Mouse (Mus musculus) embryonic facial prominence, embryonic 12.5 days (tissue): ENCODE results near the gene Smcp. TPM values are rescaled to one million over a fixed set of nuclear protein-coding genes. Genes with fewer than 3 reads are reported as not detected.

ENCODE experiments used
- ATAC-seq: fragments of 200-750 bp; cut with Nextera tagmentation; 2 replicates; pipeline ENCODE4 v1.8.0; 2017; ENCODE audit not compliant: insufficient number of reproducible peaks, insufficient read depth, low FRiP score, low TSS enrichment
- H3K27ac ChIP-seq: fragments of 300-500 bp; sonication (generic); 2 replicates; pipeline ENCODE4 v1.5.1; 2016; ENCODE audit warnings: mild to moderate bottlenecking
- H3K27me3 ChIP-seq: fragments of 300-500 bp; sonication (generic); 2 replicates; pipeline ENCODE4 v1.6.1; 2016; ENCODE audit warnings: mild to moderate bottlenecking, moderate library complexity
- H3K36me3 ChIP-seq: fragments of 300-500 bp; sonication (generic); 2 replicates; pipeline ENCODE4 v1.6.1; 2016; ENCODE audit warnings: mild to moderate bottlenecking
- H3K4me1 ChIP-seq: fragments of 300-500 bp; sonication (generic); 2 replicates; pipeline ENCODE4 v1.6.1; 2016
- H3K4me2 ChIP-seq: fragments of 300-500 bp; sonication (generic); replicated peaks from 2 replicates; pipeline ENCODE4 v1.6.1; 2016; ENCODE audit warnings: mild to moderate bottlenecking, moderate library complexity
- H3K4me3 ChIP-seq: fragments of 300-500 bp; sonication (generic); 2 replicates; pipeline ENCODE4 v1.5.1; 2016; ENCODE audit warnings: mild to moderate bottlenecking
- H3K9ac ChIP-seq: fragments of 300-500 bp; sonication (generic); 2 replicates; pipeline ENCODE4 v1.6.1; 2016; ENCODE audit warnings: mild to moderate bottlenecking, moderate library complexity
- H3K9me3 ChIP-seq: fragments of 300-500 bp; sonication (generic); 2 replicates; pipeline ENCODE4 v1.6.1; 2016; ENCODE audit warnings: mild to moderate bottlenecking, moderate library complexity
- WGBS: fragments of 180-500 bp; shearing (Covaris S2); methylation state at CpG from one replicate; pipeline ENCODE4 v1.1.7; 2016; 5-methylcytosine and 5-hydroxymethylcytosine counted together
- polyA plus RNA-seq: library from polyadenylated mRNA; unstranded; fragments of >200 nt; fragmentation: Nextera tagmentation; extraction: Ambion mirVana; gene quantifications from 2 replicates; pipeline ENCODE4 v1.2.1, GENCODE M21; 2016

The Smcp gene
- not detected in 2 replicates for polyA plus RNA-seq

GRCm38 (mm10) chr3:92588858-92589257 lies at the start of gene Smcp:
TSS of gene Smcp (minus strand) at chr3:92588997.
- ATAC-seq, result no peak
- no peak within 1 kb of the TSS for H3K27ac ChIP-seq
- H3K4me3 ChIP-seq, result no peak within 1 kb of the TSS
- no peaks in the 10 kb centered on the region for H3K9me3 ChIP-seq
- H3K9ac ChIP-seq, result no peak within 1 kb of the TSS
- H3K4me1 ChIP-seq, result no peaks in the 10 kb centered on the region
- H3K4me2 ChIP-seq, result no peak within 1 kb of the TSS
- no peaks in the 10 kb centered on the region for H3K36me3 ChIP-seq
- H3K27me3 ChIP-seq, result no peaks in the 10 kb centered on the region
- WGBS, result 75% methylated on average over 1 of the region's 1 CpGs

DNA sequence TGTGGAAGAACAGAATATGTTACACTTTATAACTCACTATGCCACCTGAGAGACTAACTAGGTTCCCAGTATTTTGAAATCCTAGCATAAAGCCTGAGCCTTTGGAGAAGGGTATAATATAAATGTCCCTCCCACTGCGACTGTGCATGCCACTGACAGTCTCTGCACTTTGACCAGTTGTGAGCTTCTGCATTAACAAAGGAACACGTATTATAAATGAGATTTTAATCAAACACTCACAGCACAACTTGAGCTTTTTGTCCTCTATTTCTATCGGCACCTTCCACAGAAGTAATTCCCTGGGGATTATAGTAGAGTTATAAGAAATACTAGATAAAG lies 49.8 kb upstream of the Smcp start:
- H3K4me1 ChIP-seq, result no peaks in the 10 kb centered on the region
- H3K27me3 ChIP-seq, result no peaks in the 10 kb centered on the region
- H3K4me2 ChIP-seq, result no peak overlapping the region
- no peaks in the 10 kb centered on the region for H3K9me3 ChIP-seq
- WGBS, result 76% methylated on average over 3 of the region's 3 CpGs
- H3K27ac ChIP-seq, result no peak overlapping the region
- no peaks in the 10 kb centered on the region for H3K36me3 ChIP-seq
- no peak overlapping the region for H3K9ac ChIP-seq
- H3K4me3 ChIP-seq, result no peak overlapping the region
- no peak for ATAC-seq

- Histone ChIP-seq H3K4me3 (no peak overlapping the region), H3K36me3 (no peaks in the 10 kb centered on the region), H3K9me3 (no peaks in the 10 kb centered on the region), H3K4me1 (no peaks in the 10 kb centered on the region), H3K4me2 (no peak overlapping the region), H3K9ac (no peak overlapping the region), H3K27me3 (no peaks in the 10 kb centered on the region), H3K27ac (no peak overlapping the region)
- 43% methylated on average over 1 of the region's 1 CpGs for WGBS
- no peak for ATAC-seq
Measured at GRCm38 (mm10) chr3:92637745-92638652, 49.2 kb upstream of the Smcp start.

- Histone ChIP-seq H3K4me1 (no peaks in the 10 kb centered on the region), H3K4me2 (no peak within 1 kb of the TSS), H3K9me3 (no peaks in the 10 kb centered on the region), H3K36me3 (no peaks in the 10 kb centered on the region), H3K9ac (no peak within 1 kb of the TSS), H3K27ac (no peak within 1 kb of the TSS), H3K4me3 (no peak within 1 kb of the TSS), H3K27me3 (no peaks in the 10 kb centered on the region)
- no peak for ATAC-seq
- WGBS, result 82% methylated on average over 2 of the region's 2 CpGs
Measured at GRCm38 (mm10) chr3:92621560-92621959, 32.8 kb upstream of the Smcp start, which contains the start of gene Lce6a. TSS of gene Lce6a (minus strand) at chr3:92621660.

- WGBS, result 63% methylated on average over 1 of the region's 1 CpGs
- H3K27me3 ChIP-seq, result no peaks in the 10 kb centered on the region
- no peak overlapping the region for H3K4me2 ChIP-seq
- H3K36me3 ChIP-seq, result no peaks in the 10 kb centered on the region
- H3K9me3 ChIP-seq, result no peaks in the 10 kb centered on the region
- ATAC-seq, result no peak
- no peak overlapping the region for H3K9ac ChIP-seq
- no peak overlapping the region for H3K27ac ChIP-seq
- no peaks in the 10 kb centered on the region for H3K4me1 ChIP-seq
- no peak overlapping the region for H3K4me3 ChIP-seq
Measured at GRCm38 (mm10) chr3:92609804-92610203, 21.0 kb upstream of the Smcp start.

DNA sequence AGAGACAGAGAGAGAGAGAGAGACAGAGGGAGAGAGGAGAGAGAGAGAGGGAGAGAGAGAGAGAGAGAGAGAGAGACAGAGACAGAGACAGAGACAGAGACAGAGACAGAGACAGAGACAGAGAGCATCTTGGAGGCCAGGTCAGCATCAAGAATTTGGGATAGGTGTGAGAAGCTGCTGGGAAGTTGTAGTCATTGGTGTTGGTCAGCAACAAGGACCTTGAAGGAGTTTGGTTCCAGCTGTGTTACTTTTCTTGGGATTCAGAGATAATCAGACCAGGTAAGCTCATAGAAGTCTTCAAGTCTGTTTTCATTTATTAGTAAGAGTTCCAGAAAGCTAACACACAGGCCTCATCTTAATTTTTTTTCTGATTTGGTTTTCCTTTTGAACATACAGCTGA lies 18.6 kb upstream of the Smcp start, which contains the start of gene 2210017I01Rik:
TSS of gene 2210017I01Rik (minus strand) at position 101 of the 400 bp plus-strand sequence.
- Histone ChIP-seq H3K4me1 (no peaks in the 10 kb centered on the region), H3K27me3 (no peaks in the 10 kb centered on the region), H3K36me3 (no peaks in the 10 kb centered on the region), H3K4me3 (no peak within 1 kb of the TSS), H3K27ac (no peak within 1 kb of the TSS), H3K9ac (no peak within 1 kb of the TSS), H3K9me3 (no peaks in the 10 kb centered on the region), H3K4me2 (no peak within 1 kb of the TSS)
- no peak for ATAC-seq

GRCm38 (mm10) chr3:92602169-92602568 lies 13.4 kb upstream of the Smcp start:
- H3K4me3 ChIP-seq, result no peak overlapping the region
- H3K36me3 ChIP-seq, result no peaks in the 10 kb centered on the region
- no peak overlapping the region for H3K27ac ChIP-seq
- no peak overlapping the region for H3K9ac ChIP-seq
- H3K4me1 ChIP-seq, result no peaks in the 10 kb centered on the region
- H3K4me2 ChIP-seq, result no peak overlapping the region
- H3K9me3 ChIP-seq, result no peaks in the 10 kb centered on the region
- ATAC-seq, result no peak
- H3K27me3 ChIP-seq, result no peaks in the 10 kb centered on the region
- 42% methylated on average over 1 of the region's 1 CpGs for WGBS

DNA sequence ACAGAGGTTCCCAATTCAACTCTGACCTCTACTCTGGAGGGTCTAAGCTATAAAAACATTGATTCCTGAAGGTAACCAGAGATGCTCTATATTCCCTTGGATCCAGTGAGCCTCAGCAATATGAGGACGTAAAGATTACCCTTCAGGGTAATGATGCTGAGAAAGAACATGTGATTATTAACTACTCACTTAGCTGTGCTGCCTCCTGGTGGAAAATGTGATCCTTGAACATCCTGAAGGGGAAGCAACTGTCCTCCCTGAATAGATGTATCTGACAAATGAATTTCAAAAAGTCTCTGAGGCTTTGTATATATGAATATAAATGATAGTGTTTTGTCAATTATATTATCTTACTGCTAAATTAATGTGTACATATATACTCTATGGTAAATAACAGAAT lies 11.7 kb upstream of the Smcp start:
- no peak for ATAC-seq
- no peak overlapping the region for H3K4me3 ChIP-seq
- WGBS, result 39% methylated on average over 1 of the region's 1 CpGs

DNA sequence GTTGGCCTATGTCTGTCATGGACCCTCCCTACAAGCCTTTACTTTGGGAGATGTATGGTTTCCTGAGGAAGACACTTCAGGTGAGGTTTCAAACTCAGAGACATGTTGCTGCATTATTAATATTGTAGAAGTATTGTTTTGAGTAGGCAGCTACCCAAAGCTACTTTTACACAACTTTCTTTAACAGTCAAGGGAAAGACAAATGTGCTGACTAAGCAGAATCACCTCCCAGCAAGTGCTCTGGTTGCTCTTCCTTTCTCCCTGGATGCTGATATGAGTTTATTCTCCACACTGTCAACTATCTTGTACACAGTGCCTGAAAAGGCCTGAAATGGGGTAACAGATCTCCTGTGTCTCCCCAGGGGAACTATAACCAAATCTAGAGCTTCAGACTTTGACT lies 11.2 kb upstream of the Smcp start:
- no peak overlapping the region for H3K9ac ChIP-seq
- H3K4me1 ChIP-seq, result no peaks in the 10 kb centered on the region
- H3K36me3 ChIP-seq, result no peaks in the 10 kb centered on the region
- no peak for ATAC-seq
- no peak overlapping the region for H3K27ac ChIP-seq
- no peaks in the 10 kb centered on the region for H3K27me3 ChIP-seq
- no peak overlapping the region for H3K4me3 ChIP-seq
- H3K4me2 ChIP-seq, result no peak overlapping the region
- no peaks in the 10 kb centered on the region for H3K9me3 ChIP-seq

More for the DNA sequence above, 11.7 kb upstream of the Smcp start:
- Histone ChIP-seq H3K4me1 (no peaks in the 10 kb centered on the region), H3K27me3 (no peaks in the 10 kb centered on the region), H3K36me3 (no peaks in the 10 kb centered on the region), H3K9me3 (no peaks in the 10 kb centered on the region), H3K27ac (no peak overlapping the region), H3K4me2 (no peak overlapping the region), H3K9ac (no peak overlapping the region)

GRCm38 (mm10) chr3:92598429-92598828 lies 9.6 kb upstream of the Smcp start:
- Histone ChIP-seq H3K9me3 (no peaks in the 10 kb centered on the region), H3K27ac (no peak overlapping the region), H3K4me2 (no peak overlapping the region), H3K4me1 (no peaks in the 10 kb centered on the region), H3K9ac (no peak overlapping the region), H3K27me3 (no peaks in the 10 kb centered on the region), H3K36me3 (no peaks in the 10 kb centered on the region), H3K4me3 (no peak overlapping the region)
- 85% methylated on average over 2 of the region's 2 CpGs for WGBS
- no peak for ATAC-seq

DNA sequence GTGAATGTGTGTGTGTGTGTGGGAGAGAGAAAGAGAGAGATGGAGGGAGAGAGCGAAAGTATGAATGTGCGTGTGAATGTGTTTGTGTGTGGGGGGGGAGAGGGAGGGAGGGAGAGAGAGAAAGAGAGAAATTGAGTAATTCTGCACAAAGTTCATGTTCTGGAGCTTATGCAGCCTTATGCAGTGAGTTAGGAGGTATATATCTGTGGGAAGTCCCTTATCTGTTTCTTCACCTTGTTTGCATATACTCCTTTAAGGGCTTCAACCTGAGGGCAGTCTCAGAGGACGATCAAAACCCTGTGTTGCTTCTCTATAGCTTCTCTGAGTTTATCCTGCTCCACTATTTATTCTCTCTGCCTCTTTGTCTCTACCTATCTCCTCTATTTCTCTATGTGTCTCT lies 1.6 kb downstream of the Smcp start:
- no peak overlapping the region for H3K4me2 ChIP-seq
- no peak overlapping the region for H3K4me3 ChIP-seq
- H3K9me3 ChIP-seq, result no peaks in the 10 kb centered on the region
- H3K27ac ChIP-seq, result no peak overlapping the region
- no peak overlapping the region for H3K9ac ChIP-seq
- ATAC-seq, result no peak
- no peaks in the 10 kb centered on the region for H3K4me1 ChIP-seq
- H3K27me3 ChIP-seq, result no peaks in the 10 kb centered on the region
- 87% methylated on average over 3 of the region's 3 CpGs for WGBS
- H3K36me3 ChIP-seq, result no peaks in the 10 kb centered on the region

GRCm38 (mm10) chr3:92585055-92585454 lies 3.7 kb downstream of the Smcp start:
- Histone ChIP-seq H3K36me3 (no peaks in the 10 kb centered on the region), H3K4me1 (no peaks in the 10 kb centered on the region), H3K9me3 (no peaks in the 10 kb centered on the region), H3K27me3 (no peaks in the 10 kb centered on the region), H3K9ac (no peak overlapping the region), H3K4me2 (no peak overlapping the region), H3K4me3 (no peak overlapping the region), H3K27ac (no peak overlapping the region)
- 48% methylated on average over 1 of the region's 1 CpGs for WGBS
- ATAC-seq, result no peak
